Mouse (Mus musculus) induced T-regulatory cell, adult 2 months (primary cell): ENCODE data around the gene Lix1.
A peak's percentile ranks its signal among the peaks of the same experiment; 100 is the strongest.
"Not testable (repeated sequence)": the region's sequence is repeated elsewhere in the genome, so short reads cannot be mapped to it uniquely, and the experiment has no call there.

Experiments used
- DNase-seq: peaks from one replicate; pipeline ENCODE4 v3.0.0-alpha.2; 2012; ENCODE audit warnings: low read depth

Lix1 gene

GRCm38 (mm10) chr17:17412176-17412575, 9.7 kb downstream of the Lix1 start:
- no peak for DNase-seq

GRCm38 (mm10) chr17:17414206-17414605, 11.7 kb downstream of the Lix1 start:
- no peak for DNase-seq

- no peak for DNase-seq
Measured at GRCm38 (mm10) chr17:17424609-17425307, 22.3 kb downstream of the Lix1 start.

- no peak for DNase-seq
Measured at GRCm38 (mm10) chr17:17425308-17425813, 22.9 kb downstream of the Lix1 start.

GRCm38 (mm10) chr17:17425906-17426305, 23.4 kb downstream of the Lix1 start:
- no peak for DNase-seq

GRCm38 (mm10) chr17:17428888-17429287, 26.4 kb downstream of the Lix1 start:
- no peak for DNase-seq

GRCm38 (mm10) chr17:17433679-17434078, 31.2 kb downstream of the Lix1 start:
- no peak for DNase-seq

DNA sequence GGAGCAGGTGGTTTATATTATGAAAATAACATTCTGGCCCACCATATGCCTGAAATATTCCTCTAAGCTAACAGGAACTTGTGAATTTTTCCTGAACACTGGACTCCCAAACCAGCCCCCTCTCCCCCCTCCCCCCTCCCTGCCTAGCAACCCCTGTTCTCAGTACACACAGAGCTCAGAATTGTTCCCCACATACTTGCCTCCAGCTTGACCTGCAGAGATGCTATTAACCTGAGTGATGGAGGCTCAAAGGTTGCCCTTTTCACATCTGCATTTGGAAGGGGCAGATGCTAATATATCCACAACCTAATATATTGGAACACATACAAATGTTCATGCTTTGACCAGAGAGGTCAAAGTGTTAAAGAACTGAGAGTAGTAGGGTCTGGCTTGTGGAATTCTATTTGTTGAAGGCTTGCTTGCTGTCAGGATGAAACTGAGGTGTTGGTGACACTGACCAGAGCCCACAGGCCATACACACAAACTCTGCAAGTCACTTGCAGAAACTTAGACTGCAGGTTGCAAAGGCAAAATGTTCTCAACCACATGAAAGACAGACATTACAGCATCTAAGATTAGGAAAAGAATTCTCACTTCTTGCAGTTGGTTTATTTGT, 36.2 kb downstream of the Lix1 start:
- DNase-seq, result no peak

DNA sequence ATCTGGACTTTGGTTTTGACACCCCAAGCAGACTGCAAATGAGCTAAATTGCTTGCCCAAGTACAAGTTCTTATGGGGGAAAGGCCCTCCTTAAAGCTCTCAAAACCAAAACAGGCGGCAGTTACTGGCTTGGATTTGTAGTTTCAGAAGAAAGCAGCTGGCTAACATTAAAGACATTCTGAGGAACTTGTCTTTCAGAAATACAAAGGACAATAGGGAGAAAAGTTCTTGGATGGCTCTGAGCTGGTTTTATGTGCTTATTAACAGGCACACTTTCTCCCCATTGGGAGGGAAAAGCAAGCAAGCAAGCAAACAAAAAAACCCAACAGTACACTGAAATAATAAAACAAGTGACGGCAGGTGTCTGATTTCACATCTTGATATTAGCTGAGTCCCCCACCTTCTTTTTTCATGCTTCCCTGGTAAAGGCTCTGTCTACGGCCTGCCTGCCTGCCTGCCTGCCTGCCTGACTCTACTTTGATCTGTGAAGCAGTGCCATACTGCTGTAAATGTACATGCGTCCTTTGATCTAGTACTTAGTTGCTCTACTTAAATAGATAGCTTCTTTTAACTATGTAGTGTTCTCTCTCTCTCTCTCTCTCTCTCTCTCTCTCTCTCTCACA, 39.5 kb downstream of the Lix1 start:
- no peak for DNase-seq

GRCm38 (mm10) chr17:17444297-17444886, 41.9 kb downstream of the Lix1 start:
- no peak for DNase-seq

DNA sequence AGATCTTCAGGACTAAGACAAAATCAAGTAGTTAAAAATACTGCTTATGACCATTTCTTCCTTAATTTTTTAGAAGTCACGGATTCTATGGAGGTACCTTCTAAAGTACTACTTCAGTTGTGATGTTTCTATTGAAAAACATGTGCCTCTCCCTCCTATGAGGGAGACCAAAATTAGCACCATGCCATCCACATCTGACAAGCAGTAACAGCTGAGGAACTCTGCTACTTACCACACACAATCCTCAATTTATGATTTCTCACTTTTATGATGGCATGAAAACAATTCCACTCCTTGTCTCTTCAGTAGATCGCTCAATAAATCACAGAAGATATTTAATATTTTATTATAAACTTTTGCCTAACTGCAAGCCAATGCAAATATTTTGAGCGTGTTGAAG, 44.2 kb downstream of the Lix1 start:
- no peak for DNase-seq

DNA sequence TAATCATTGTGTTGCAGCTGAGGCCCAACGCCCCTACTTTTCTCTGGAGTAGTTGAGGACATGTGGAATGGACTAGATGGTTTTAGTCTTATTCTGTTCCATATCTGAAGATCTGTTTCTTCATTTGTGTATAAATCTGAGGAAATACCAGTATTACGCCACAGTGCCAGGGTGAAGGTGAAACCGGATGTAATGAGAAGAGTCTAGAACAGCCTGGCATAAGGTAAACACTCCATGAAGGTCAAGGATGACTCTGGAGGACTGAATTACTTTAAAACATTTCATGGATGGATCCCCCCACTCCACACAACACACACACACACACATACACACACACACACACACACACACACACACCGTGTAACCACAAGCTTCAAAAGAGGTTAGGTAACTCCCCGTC, 45.3 kb downstream of the Lix1 start:
- DNase-seq, result no peak

DNA sequence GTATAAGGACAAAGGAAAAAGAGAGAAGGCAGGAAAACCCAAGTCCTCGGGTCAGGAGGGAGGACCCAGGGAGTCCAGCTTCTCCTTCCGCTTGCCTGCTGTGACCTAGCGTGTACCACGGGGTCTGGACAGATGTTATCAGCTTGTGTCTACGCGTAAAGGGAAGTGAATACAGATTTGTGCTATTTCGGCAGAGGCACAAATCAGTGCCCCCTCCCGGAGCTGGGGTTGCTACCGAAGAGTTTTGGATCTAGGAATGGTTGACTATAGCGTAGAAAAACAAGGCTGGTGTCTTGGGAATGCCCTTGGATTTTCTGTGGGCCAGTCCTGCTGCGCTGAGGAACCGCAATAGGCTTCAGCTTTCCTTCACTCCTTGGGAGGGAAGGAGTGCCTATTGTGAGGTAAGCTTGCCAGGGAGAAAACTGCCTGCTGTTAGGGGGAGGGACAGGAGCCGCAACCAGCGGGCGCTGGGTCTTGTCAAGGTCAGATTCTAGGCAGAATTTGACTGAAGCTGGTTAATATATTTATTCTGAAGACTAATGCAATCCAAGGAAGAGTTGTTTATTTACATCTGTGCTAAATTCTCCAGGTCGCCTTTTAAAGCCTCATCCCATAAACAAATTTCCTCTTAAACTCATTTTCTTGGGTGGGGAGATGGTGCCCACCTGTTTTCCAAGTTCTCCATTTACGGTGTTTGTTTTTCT, 46.4 kb downstream of the Lix1 start:
- peak; percentile 6 for DNase-seq

- DNase-seq, result no peak
Measured at GRCm38 (mm10) chr17:17449441-17449770, 46.9 kb downstream of the Lix1 start.

DNA sequence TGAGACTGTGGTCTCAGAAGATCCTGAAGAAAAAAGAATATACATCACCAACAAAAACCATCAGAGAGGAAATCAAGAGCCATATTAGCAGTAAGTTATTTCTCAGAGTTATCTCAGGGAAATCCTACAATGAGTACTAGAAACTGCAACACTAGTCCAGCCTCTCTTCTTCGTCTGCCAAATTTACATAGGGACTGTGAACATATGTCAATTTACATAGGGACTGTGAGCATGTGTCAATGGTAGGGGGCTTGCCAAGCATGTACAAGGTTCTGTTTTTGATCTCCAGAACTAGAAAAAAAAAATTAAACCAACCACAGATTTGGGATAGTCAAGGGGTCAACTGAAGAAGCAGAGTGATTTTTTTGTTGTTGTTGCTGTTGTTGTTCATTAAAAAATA, 48.6 kb downstream of the Lix1 start:
- DNase-seq, result no peak

GRCm38 (mm10) chr17:17452617-17453016, 50.1 kb downstream of the Lix1 start:
- DNase-seq, result no peak

- no peak for DNase-seq
Measured at GRCm38 (mm10) chr17:17454573-17454972, 52.1 kb downstream of the Lix1 start.

- DNase-seq, result no peak
Measured at GRCm38 (mm10) chr17:17485789-17486188, 83.3 kb downstream of the Lix1 start.

GRCm38 (mm10) chr17:17490820-17491621, 88.5 kb downstream of the Lix1 start:
- no peak for DNase-seq

DNA sequence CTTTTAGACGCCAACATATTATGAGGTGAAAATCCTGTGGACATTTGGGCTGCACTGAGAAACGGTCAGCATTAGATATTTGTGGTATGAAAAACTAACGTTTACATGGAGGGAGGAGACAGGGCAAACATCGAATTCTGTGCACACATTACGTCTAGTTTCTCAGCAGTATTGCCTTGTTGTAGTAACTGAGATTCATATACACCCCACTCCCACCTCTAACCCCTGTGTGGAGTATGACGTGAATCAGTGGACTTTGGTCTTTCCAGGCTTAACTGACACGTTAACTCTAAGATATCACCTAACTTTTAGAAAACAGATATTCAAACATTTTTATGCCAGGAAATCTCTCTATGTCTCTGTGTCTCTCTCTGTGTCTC, 89.1 kb downstream of the Lix1 start:
- no peak for DNase-seq

- no peak for DNase-seq
Measured at GRCm38 (mm10) chr17:17492116-17492515, 89.6 kb downstream of the Lix1 start.

- not testable (repeated sequence) for DNase-seq
Measured at GRCm38 (mm10) chr17:17496234-17496633, 93.8 kb downstream of the Lix1 start.
